Mouse (Mus musculus) bone marrow, adult 2 months (tissue): ENCODE data around the gene Ppp2r5b.

ENCODE experiments used
- CTCF ChIP-seq: fragments of 200-500 bp; IDR thresholded peaks from 2 replicates; pipeline ENCODE4 v1.5.1; 2011; ENCODE audit warnings: low read length, control low read depth; ENCODE audit not compliant: control insufficient read depth, insufficient read depth
- POLR2A ChIP-seq: fragments of 200-500 bp; IDR thresholded peaks from 2 replicates; pipeline ENCODE4 v1.6.1; 2011; ENCODE audit warnings: low read depth, mild to moderate bottlenecking, control low read depth, low read length, borderline replicate concordance; ENCODE audit not compliant: control insufficient read depth

DNA sequence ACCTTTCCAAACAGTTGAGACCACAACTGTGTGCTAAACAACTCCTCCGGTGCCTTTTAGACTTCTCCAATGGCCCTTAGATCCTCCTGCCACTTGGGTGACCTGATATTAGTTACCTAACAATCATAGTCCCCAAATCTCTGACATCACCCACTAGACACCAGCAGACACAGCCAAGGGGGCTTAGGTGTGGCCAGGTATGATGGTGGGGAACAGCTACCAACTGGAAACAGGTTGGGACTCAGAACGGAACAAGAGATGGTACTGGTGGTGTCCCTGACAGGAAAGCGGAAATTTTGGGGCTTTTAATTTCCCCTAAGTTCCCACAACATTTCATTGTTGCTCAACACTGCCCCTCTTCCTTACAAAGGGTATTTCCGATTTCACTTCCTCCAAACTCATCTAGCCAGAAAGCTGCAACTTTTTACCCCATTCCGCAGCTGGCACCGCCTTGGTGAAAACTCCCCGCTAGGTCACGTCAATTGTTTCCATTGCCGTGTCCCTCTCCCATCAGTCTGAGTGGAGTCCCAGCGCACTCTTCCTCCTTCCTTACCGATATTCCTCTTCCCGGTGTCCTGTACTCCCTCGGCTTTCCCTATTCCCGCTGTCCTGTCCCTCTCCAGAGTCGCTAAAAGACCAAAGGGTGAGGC is 40.2 kb upstream of the Ppp2r5b start:
- TF ChIP-seq POLR2A (no peak), CTCF (no peak)
